Mouse (Mus musculus) adrenal gland, adult (tissue): ENCODE data around the gene Zfp37.
"Not testable (repeated sequence)": the region's sequence is repeated elsewhere in the genome, so short reads cannot be mapped to it uniquely, and the experiment has no call there.

Experiments used
- DNase-seq, 2 experiments: peaks; one replicate each; pipeline ENCODE4 v3.0.0; 2022 to 2023; ENCODE audit warnings: low spot score in 1 of 2; ENCODE audit not compliant: inconsistent age in 2 of 2

Gene Zfp37

DNA sequence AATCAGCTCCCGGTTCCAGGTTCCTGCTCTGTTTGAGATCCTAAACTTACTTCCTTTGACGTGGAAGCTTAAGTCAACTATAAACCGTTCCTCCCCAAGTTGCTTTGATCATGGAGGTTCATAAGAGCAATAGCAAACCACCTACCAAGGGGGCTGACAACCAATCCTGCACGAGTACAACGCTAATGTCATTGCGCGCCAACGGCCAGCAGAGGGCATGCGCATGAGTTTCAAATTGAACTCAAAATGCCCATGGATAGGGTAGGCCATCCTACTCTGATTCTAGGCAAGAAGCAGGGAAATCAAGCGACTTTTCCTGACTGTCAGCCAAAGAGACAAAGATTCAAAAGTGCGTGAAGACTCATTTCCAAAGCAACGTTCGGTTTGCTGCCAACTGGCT, at the start of gene Zfp37:
TSS of gene Zfp37 (minus strand) at position 279 of the 400 bp plus-strand sequence.
- DNase-seq = peak in 1 of 2 experiments; percentile 32

DNA sequence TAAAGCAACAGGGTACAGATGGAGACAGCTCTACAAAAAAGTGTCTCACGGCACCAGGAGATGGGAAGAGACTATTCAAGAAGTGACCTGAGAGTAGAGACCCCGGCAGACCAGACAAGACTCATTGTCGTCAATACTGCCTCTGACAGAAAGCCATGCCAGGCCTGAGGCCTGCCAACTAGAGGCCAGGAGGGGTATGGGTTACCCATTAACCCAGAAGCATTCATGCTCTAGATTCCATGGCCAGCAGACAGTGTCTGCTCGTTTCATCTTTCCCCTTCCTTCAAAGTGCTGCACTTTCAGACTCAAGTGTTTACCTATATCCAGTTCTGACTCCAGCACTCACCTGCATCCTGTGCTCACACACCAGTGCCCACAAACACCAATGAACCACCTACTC, 47.2 kb upstream of the Zfp37 start:
- no peak for DNase-seq

DNA sequence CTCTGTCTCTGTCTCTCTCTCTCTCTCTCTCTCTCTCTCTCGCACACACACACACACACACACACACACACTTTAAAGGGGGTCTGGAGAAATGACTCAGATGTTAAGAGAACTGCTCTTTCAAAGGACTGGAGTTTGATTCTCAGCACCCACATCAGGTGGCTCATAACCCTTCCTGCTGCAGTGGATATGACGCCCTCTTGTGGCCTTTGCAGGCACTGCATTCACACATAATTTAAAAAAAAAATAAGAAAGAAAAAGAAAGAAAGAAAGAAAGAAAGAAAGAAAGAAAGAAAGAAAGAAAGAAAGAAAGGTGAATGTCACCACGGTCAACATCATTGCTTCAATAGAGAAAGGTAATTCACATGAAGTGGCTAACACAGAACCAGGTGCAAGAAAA, 46.4 kb upstream of the Zfp37 start:
- DNase-seq = no peak

DNA sequence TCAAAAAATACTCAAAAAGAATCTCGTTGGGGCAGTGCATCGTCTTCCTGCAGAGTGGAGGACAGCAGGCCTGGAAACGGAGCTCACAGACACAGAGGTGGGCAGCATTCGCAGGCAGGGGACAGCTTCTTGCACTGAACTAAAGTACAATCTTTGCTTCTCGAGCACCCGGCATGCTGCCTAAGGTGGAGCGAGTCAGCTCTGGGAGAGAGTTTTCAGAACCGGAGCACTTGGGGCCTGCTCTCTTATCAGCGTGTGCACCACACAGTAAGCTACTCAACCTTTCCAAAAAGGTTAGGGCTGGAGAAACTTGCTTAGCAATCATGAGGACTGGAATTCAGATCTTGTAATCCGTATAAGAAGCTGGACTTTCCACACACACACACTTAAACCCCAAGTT, 45.8 kb upstream of the Zfp37 start:
- DNase-seq = no peak

DNA sequence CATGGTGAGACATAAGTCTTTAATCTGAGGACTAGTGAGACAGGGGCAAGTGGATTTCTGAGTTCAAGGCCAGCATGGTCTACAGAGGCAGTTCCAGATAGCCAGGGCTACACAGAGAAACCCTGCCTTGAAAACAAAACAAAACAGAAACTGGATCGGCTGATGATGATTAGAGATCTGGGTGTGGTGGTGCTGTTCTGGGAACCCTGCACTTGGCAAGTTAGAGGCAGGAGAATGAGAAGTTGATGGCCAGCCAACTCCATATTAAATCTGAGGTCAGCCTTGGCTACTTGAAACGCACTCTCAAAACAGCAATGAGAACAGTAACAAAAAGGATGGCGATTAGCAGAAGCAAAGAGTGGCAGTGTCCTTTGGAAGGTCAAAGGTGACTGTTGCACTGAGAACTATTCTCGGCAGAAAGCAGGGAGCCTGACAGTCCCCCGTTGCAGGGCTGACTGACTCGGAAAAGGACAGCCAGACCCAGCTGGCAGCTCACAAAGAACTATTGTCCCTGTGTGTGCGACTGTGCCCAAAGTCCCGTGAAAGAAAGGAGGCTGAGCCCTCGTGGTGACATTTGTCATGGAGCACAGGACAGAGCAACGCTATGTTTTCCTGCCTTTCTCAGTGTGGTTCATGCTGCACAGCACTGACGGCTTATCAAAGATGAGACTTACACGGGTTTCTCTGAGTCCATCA, 44.1 kb upstream of the Zfp37 start:
- DNase-seq = peak; percentile 34 to 38

DNA sequence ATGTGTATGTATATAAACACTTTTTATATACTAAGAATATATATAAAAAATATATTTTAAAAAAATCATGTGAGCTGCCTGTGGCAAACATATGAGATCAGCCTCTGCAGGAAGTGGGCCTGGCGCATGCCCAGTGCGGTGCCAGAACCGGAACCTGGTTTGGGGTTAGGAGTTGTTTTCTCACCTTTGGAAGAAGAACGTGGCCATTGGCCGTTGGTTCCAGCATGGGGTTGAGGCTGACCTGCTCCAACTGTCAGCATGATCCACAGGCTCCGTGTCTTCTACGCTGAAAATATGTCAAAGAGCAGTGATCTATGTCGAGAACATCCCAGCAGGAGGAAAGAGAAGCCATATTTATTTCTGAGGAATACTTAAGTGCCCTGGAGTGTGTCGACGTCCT, 43.1 kb upstream of the Zfp37 start:
- no peak for DNase-seq

DNA sequence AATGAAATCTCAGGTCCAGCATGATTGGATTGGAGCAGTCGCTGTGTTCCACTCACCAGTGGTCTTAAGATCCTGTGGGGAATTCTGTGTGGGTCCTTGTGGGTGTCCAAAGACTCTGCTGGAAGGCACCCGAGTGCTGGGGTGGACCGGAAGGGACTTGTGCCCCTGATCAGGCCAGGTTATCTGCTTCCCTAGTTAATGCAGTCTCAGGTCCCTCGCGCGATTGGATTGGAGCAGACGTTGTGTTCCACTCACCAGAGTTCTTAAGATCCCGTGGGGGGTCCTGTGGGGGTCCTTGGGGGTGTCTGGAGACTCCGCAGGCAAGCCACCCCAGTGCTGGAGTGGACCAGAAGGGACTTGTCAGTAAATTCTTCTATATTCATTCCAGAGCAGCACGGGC, 41.8 kb upstream of the Zfp37 start:
- DNase-seq = no peak

DNA sequence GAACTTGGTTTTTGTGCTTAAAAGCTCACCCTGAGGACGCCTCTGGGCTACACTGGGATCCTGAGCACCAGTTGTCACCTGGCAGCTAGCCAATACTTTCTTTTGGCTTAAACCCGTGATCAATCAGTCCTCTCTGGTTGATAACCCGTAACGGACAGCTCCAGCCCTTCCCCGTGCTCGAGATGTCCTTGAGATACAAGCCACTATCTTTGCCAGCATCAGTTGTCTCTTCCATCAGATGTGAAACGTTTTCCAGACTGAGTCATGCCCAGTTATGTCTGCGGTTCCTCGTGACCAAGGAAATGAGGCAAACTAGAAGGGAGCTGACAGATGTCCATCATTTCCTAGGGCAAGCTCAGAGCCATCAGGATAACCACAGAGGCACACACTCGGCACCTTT, 36.3 kb upstream of the Zfp37 start:
- peak; percentile 64 to 69 for DNase-seq

DNA sequence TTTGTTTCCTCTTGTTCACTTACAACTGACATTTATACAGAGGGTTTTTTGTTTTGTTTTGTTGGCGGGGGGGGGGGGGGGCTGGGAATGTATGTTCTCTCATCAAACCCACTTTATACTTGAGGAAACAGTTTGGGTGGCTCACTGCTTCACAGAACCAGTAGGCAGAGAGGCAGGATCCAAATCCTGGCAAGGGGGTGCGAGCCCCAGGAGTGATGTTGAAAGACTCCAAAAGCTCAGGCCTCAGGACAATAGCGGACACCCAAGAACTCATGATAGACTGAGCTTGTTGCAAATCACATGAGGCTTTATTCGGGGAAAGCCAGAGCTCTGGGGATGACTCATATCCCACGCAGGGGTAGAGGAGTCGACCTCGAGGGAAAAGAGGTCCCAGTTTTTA, 35.2 kb upstream of the Zfp37 start:
- DNase-seq = not testable (repeated sequence)

DNA sequence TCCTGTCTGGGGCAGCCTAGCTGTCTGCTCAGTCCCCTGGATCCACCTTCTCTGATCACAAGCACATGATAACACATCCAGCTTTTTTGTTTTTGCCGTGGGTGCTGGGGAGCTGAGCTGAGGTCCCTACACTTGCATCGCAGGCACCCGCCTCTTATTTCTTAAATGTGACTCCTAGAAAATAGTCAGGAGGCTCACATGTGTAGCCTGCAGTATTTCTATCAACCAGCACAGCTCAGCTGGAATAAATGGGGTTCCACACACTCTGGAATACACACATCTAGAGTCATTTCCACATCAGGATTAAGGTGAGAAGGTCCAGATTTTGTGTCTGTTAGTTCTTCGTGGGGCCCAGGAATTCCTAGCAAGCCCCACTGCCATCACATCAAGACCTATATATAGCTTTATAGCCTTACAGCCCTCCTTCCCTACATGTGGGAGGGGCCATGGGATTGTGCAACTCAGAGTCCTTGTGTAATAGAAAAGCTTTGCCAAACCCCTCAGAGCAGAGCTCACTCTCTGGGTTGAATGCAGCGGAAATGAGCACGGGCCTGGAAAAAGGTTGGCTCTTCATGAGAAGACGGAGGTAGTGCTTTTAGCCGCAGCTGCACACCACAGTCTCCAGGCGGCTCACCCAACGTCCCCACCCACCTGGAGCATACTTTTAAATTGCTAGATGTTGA, 34.4 kb upstream of the Zfp37 start:
- DNase-seq = peak in 1 of 2 experiments; percentile 47

DNA sequence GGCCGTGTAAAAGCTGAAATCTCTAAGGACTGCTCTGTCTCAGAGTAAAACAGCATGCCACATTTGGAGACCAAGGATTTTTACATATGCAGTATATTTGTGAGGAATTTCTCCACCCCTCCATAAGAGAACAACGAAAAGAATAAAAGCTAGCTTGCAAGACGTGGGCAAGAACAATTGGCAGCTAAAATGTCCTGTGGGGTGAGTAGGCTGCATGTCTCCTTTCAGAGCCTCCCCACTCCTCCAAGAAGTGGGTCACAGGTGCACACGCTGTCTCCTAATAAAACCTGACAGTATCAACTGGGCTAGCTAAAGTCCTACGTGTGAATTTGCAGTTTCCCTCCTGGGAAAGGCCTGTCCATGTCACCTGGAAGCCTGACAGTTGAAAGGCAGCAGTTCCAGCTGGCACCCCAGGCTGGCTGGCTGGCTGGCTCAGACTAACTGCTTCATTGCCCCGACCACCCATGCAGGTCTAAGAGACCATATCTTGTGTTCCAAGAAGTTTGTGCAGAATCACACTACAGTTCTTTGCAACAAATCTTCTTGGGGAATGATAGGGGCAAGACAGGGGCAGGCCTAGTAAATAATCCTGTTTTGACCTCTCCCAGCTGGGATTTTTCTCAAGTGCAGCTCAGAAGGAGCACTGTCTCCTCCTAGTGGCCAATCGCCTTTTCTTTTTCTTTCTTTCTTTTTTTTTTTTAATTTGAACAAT, 32.4 kb upstream of the Zfp37 start:
- peak in 1 of 2 experiments; percentile 62 for DNase-seq

DNA sequence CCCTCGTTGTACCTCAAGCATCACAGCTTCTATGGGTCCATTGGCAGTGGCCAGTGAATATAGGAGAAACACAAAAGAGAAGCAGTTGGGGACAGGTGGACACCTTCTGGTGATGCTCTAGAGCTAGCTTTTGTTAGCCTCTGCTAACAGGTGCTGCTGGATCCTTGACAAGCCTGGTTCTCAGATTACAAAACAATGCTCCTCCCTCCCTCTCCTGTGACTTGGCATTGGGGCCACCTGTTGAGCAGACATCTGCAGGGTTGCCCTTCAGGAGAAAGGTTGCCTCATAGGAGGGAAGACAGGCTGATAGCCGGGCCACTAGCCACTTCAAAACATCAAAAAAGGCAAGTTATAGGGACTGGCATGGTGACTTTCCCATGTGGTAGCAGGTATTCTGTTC, 31.4 kb upstream of the Zfp37 start, which contains the start of gene Slc31a2:
TSS of gene Slc31a2 (plus strand) at position 287 of the 400 bp plus-strand sequence.
- no peak for DNase-seq

DNA sequence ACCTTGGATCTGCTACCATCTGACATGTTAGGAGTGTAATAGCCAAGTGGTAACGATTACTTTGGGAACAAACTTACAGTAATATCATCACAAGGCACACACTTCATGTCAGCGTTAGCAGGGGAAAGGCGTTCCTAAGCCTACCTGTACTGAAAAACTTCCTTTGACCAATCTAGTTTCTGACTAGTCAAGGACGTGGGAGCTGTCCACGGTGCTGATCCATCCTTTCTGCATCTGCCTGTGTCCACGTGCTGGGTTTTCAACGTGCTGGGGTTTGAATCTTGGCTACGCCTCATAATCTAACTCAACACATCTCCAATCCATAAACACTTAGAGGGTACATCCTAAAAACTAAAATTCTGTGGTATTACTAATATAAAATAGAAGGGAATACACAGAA, 26.1 kb upstream of the Zfp37 start:
- DNase-seq = peak in 1 of 2 experiments; percentile 72

DNA sequence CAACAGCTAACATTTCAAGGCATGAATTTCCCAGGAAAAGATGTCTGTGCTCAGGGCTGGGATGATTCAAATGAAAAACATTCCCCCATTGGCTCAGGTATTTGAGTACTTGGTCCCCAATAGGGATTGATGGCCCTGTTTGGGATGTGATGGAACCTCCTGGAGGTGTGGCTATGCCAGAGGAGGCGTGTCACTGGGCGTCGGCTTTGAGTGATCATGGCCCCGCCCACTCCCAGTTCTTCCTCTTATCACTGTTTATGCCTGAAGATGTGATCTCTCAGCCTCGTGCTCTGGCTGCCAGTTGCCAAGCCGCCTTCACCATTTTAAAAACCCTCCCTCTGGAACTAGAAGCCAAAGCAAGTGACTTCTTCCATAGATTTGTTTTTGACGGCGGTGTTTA, 23.7 kb upstream of the Zfp37 start:
- no peak for DNase-seq

DNA sequence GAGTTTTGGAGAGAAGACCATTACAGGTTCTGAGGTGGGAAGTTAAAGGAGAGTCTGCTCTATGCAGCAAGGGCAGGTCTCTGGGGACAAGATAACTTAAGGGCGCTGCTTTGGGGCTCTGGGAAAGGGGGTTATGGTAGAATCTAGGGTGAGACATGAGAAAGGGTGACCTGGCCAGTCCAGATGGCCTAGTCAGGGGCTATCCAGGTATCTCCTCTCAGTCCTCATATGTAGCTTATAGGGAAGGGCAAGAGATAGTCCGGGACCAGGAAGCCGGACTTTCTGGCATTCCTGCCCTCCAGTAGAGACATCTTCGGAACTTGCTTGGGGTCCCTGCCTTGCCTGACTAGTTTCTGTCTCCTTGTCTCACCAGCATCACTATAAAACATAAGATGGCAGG, 20.9 kb upstream of the Zfp37 start:
- no peak for DNase-seq

DNA sequence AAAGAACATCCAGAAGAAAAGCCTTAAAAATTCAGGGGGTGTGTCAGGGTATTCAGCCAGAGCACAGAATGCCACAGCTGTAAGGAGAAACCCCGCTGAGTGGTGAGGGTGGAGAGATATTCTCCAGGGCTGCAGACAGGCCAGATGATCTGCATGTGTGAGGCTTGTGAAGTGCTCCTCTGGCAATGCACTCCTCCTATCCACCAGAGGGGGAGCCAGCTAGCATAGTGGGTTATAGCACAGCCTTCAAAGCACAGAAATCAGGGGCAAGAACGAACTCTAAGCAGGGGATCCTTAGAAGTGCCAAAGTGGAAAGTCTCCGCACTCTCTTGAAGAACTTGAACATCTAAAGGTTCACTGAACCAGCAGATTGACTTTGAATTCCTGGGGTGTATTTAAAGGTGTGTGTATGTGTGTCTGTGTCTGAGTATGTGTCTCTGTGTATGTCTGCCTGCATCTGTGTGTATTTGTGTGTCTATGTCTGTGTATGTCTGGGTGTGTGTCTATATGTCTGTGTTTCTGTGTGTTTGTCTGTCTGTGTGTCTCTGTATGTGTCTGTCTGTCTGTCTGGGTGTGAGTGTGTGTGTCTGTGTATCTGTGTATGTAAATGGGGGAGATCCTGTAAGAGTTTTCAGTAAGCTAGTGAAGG, 20.2 kb upstream of the Zfp37 start:
- DNase-seq = no peak

DNA sequence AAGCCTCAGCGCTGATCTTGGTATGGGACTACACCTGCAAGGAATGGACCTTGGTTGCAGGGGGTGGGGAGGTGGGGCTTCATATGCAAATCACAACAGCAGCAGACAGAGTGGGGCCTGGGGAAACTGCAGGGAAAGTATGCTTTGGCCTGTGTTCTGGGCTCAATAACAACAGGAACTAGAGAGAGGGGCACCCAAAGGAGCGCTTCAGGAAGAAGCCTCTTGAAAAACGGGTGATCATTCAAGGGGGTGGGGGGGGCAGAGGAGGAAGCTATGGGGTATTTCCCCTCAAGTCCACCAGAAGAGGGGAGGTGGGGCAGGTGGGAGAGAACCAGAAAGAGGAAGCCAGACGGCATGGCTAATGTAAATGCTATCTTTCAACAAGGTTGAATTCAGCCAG, 17.5 kb upstream of the Zfp37 start:
- DNase-seq = no peak

DNA sequence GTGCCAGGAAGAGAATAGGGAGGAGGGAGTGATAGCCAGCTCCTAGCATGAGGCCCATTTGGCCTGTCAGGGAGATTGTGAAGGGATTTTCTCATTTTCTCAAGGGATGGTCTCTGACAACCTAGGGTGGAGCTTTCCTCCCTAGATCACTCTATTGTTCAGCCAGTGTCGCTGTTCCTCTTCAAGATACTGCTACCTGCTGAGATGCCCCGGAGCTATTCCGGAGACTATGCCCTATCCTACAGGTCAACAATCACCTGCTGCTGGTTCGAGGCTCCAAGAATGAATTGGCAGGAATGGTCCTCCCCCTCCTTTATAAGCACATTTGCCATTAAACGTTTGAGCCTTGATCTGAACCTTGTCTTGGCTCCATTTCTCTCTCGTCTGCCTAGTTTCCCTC, 9.7 kb upstream of the Zfp37 start:
- no peak for DNase-seq

DNA sequence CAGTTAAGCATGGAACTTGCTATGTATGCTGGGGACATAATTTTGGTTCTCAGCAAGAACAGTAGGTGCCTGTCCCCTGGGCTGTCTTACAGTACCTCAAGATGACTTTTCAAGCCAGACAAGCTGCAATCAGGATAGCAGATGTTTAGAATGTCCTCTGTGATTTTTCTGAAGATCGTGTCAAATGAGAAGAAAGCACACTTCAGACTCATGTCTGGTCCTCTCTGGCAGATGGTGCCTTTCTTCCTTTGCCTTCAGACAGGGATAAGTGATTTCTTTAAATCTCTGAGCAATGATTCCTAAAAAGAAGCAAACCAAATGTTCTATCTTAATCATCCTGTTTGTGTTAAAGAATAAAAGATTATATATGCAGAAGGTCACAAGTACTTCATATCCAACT, 694 bp downstream of the Zfp37 start:
- no peak for DNase-seq

DNA sequence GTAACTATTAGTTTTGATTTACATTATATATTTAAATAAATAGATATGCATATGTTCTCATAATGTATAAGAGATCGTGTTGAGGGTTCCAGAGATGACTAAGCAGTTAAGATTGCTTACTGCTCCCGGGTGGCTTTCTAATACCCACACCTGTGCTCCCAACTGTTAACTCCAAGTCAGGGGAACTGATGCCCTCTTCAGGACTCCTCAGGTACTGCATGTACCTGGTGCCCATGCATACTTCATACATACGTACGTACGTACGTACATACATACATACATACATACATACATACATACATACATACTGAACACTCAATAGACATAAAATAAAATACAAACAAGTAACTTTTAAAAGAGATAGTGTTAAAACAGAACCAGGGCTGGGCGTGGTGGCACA, 1.4 kb downstream of the Zfp37 start:
- peak in 1 of 2 experiments; percentile 52 for DNase-seq

DNA sequence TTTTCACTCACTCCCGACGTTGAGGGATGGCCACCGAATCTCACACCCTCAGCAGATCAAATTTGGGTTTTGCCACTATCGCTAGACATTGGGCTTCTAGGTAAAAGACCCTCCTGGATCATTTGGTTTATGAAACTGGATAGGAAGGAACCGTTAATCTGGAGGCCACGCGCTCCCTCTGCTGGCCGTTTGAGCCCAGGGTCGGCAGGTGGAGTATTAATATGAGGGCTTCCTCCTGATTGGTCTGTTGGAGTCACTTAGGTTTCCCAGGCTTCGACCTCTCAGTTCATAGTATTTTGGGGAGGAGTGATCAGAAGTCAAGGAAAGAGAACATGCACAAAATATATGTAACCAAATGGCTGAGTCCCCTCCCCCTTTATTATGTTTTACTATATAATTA, 2.5 kb downstream of the Zfp37 start:
- peak; percentile 40 to 79 for DNase-seq

DNA sequence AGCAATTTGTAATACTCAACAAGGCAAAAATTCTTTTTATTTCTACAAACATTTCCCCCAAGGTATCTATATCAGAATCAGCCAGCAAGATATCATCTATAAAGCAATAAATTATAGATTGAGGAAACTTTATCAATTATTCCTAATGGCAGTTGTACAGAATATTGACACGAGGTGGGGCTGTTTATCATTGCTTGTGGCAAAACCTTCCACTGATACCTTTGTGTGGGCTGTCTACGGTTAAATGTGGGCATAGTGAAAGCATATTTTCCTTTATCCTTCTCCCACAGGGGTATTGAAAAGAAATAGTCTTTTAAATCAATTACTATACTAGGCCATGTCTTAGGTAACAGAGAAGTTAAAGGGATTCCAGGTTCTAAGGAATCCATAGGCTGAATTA, 17.4 kb downstream of the Zfp37 start:
- DNase-seq = no peak
